ENCODE assay signal across 18 mouse cellular contexts in the genomic region with DNA sequence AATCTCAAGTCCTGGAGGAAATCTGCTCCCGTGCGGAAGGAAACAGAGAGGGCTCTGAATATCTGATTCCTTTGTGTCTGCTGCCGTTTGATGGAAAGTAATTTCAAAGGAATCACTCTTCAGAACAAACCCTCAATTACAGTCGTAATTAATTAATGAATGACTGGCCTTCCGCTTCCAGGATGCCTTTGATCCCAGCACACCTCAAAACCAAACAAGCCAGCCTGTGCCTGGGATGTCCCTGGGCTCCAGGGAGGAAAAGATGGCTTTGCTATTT. TPM values are rescaled to one million over a fixed set of nuclear protein-coding genes. Genes with fewer than 3 reads are reported as not detected.
A peak's percentile ranks its signal among the peaks of the same experiment; 100 is the strongest.
DNase-seq lines count a peak whose midpoint lies in the region; ATAC-seq and TF ChIP-seq lines count a peak whose summit lies in the region.
"Had no signal": no experiment of that assay in that cellular context is flagged by ENCODE, and none has a peak within 500 bp of the region (broad histone marks: within the 10 kb centered on the region; RNA-seq: fewer than 3 reads in every experiment).

No protein-coding gene starts in this region.

- no peak overlapping the region for H3K4me3 ChIP-seq in kidney, embryonic 14.5 days (ENCODE audit: low read length)
- no peak overlapping the region for H3K4me3 ChIP-seq in lung, postnatal 0 days (ENCODE audit: low read depth, low read length)
- H3K4me3 ChIP-seq in intestine, postnatal 0 days (ENCODE audit: low read depth, low read length): no peak overlapping the region
- no peak overlapping the region for H3K4me3 ChIP-seq in forebrain, embryonic 16.5 days (replicated peaks; ENCODE audit: low read length)
- H3K4me3 ChIP-seq: forebrain, embryonic 12.5 days; heart, embryonic 13.5 days; hindbrain, embryonic 13.5 days; limb, embryonic 13.5 days; liver, embryonic 13.5 days had no signal

- TF ChIP-seq CTCF in lung, postnatal 0 days (IDR thresholded peaks at IDR 0.05): no peak
- no peak for TF ChIP-seq CTCF in intestine, postnatal 0 days (IDR thresholded peaks at IDR 0.05; ENCODE audit: low read depth)

- no peaks in the 10 kb centered on the region for H3K4me1 ChIP-seq in kidney, embryonic 14.5 days (ENCODE audit: control insufficient read depth, insufficient read depth, low read length)
- H3K4me1 ChIP-seq in lung, postnatal 0 days (ENCODE audit: insufficient read depth, low read depth, low read length): no peaks in the 10 kb centered on the region; the same call in 1 of the 2 replicates
- 0 out of 2 replicates have a peak, but pooled peaks cover 16% of the 10 kb centered on the region for H3K4me1 ChIP-seq in intestine, postnatal 0 days (replicated peaks; ENCODE audit: control insufficient read depth, insufficient read depth, low read length)
- no peaks in the 10 kb centered on the region for H3K4me1 ChIP-seq in forebrain, embryonic 16.5 days (replicated peaks; ENCODE audit: control insufficient read depth, insufficient read depth, low read length)
- H3K4me1 ChIP-seq: limb, embryonic 13.5 days had no signal

- 19% methylated on average over 5 of the region's 5 CpGs for WGBS in kidney, embryonic 14.5 days
- 22% methylated on average over 5 of the region's 5 CpGs for WGBS in lung, postnatal 0 days
- WGBS in intestine, postnatal 0 days: 28% methylated on average over 5 of the region's 5 CpGs
- 36% methylated on average over 5 of the region's 5 CpGs for WGBS in forebrain, embryonic 16.5 days

- no peak overlapping the region for H3K27ac ChIP-seq in kidney, embryonic 14.5 days (ENCODE audit: low read depth, low read length)
- no peak overlapping the region for H3K27ac ChIP-seq in lung, postnatal 0 days (ENCODE audit: low read length)
- H3K27ac ChIP-seq in intestine, postnatal 0 days (ENCODE audit: low read depth, low read length): peak overlapping the region; percentile 30; the same call in 1 of the 2 replicates
- H3K27ac ChIP-seq in forebrain, embryonic 16.5 days (ENCODE audit: low read length): no peak overlapping the region
- H3K27ac ChIP-seq: forebrain, embryonic 12.5 days; heart, embryonic 13.5 days; hindbrain, embryonic 13.5 days; limb, embryonic 13.5 days; liver, embryonic 13.5 days had no signal

- no peaks in the 10 kb centered on the region for H3K36me3 ChIP-seq in kidney, embryonic 14.5 days (ENCODE audit: control insufficient read depth, insufficient read depth, low read length)
- H3K36me3 ChIP-seq in lung, postnatal 0 days (ENCODE audit: insufficient read depth, low read length): no peaks in the 10 kb centered on the region
- H3K36me3 ChIP-seq in intestine, postnatal 0 days (ENCODE audit: control insufficient read depth, insufficient read depth): no peaks in the 10 kb centered on the region
- H3K36me3 ChIP-seq in forebrain, embryonic 16.5 days (ENCODE audit: control insufficient read depth, insufficient read depth): no peaks in the 10 kb centered on the region
- H3K36me3 ChIP-seq: forebrain, embryonic 12.5 days; heart, embryonic 13.5 days; hindbrain, embryonic 13.5 days; limb, embryonic 13.5 days; liver, embryonic 13.5 days had no signal

- H3K9ac ChIP-seq in kidney, embryonic 14.5 days (ENCODE audit: low read depth, low read length): no peak overlapping the region
- no peak overlapping the region for H3K9ac ChIP-seq in lung, postnatal 0 days (replicated peaks; ENCODE audit: low read depth)
- no peak overlapping the region for H3K9ac ChIP-seq in intestine, postnatal 0 days (ENCODE audit: low read depth, low read length)
- no peak overlapping the region for H3K9ac ChIP-seq in forebrain, embryonic 16.5 days (replicated peaks; ENCODE audit: low read depth, low read length)
- H3K9ac ChIP-seq: forebrain, embryonic 12.5 days; heart, embryonic 13.5 days; hindbrain, embryonic 13.5 days; limb, embryonic 13.5 days; liver, embryonic 13.5 days had no signal

- TF ChIP-seq EP300 in lung, postnatal 0 days (IDR thresholded peaks at IDR 0.05): no peak

- H3K9me3 ChIP-seq in kidney, embryonic 14.5 days (ENCODE audit: control insufficient read depth, low read length): no peaks in the 10 kb centered on the region
- no peaks in the 10 kb centered on the region for H3K9me3 ChIP-seq in lung, postnatal 0 days (ENCODE audit: low read length)
- H3K9me3 ChIP-seq in intestine, postnatal 0 days (ENCODE audit: control insufficient read depth): no peaks in the 10 kb centered on the region
- H3K9me3 ChIP-seq in forebrain, embryonic 16.5 days (ENCODE audit: control insufficient read depth, low read length): no peaks in the 10 kb centered on the region
- H3K9me3 ChIP-seq: forebrain, embryonic 12.5 days; heart, embryonic 13.5 days; hindbrain, embryonic 13.5 days; limb, embryonic 13.5 days; liver, embryonic 13.5 days had no signal

- DNase-seq in kidney, adult 9 months: no peak
- peak; percentile 31 for DNase-seq in lung, postnatal 0 days (ENCODE audit: low spot score)
- no peak for DNase-seq in lung, postnatal 10 days
- DNase-seq in testis, postnatal 10 days (ENCODE audit: low spot score): no peak
- DNase-seq: cerebellum, adult 9-11 months; liver, embryonic 13.5 days; retina, postnatal 1 day; thymus, postnatal 36 days had no signal

- H3K27me3 ChIP-seq in kidney, embryonic 14.5 days (ENCODE audit: control insufficient read depth, insufficient read depth, low read length): no peaks in the 10 kb centered on the region
- no peaks in the 10 kb centered on the region for H3K27me3 ChIP-seq in lung, postnatal 0 days (replicated peaks; ENCODE audit: insufficient read depth, low read length)
- H3K27me3 ChIP-seq in intestine, postnatal 0 days (replicated peaks; ENCODE audit: control insufficient read depth, insufficient read depth, low read length): no peaks in the 10 kb centered on the region
- no peaks in the 10 kb centered on the region for H3K27me3 ChIP-seq in forebrain, embryonic 16.5 days (replicated peaks; ENCODE audit: control insufficient read depth, insufficient read depth, low read length)
- H3K27me3 ChIP-seq: forebrain, embryonic 12.5 days; heart, embryonic 13.5 days; hindbrain, embryonic 13.5 days; limb, embryonic 13.5 days; liver, embryonic 13.5 days had no signal

- no peak overlapping the region for H3K4me2 ChIP-seq in kidney, embryonic 14.5 days (replicated peaks; ENCODE audit: low read depth, low read length)
- H3K4me2 ChIP-seq in lung, postnatal 0 days (replicated peaks; ENCODE audit: low read depth, low read length): no peak overlapping the region
- H3K4me2 ChIP-seq in intestine, postnatal 0 days (replicated peaks; ENCODE audit: low read depth): peak overlapping the region; percentile 45; the same call in 1 of the 2 replicates
- no peak overlapping the region for H3K4me2 ChIP-seq in forebrain, embryonic 16.5 days (ENCODE audit: low read length)
- H3K4me2 ChIP-seq: forebrain, embryonic 12.5 days; heart, embryonic 13.5 days; hindbrain, embryonic 13.5 days; limb, embryonic 13.5 days; liver, embryonic 13.5 days had no signal

- peak; percentile 28; the same call in 1 of the 2 replicates for ATAC-seq in kidney, embryonic 14.5 days (ENCODE audit: low FRiP score, low TSS enrichment)
- ATAC-seq in lung, postnatal 0 days: no peak
- no peak for ATAC-seq in intestine, postnatal 0 days
- no peak for ATAC-seq in forebrain, embryonic 16.5 days

RNA-seq across cellular contexts. Expression of a gene that starts 0.6 kb away (rescaled TPM):
- polyA plus RNA-seq in kidney, embryonic 14.5 days (2014; fragmentation: Nextera tagmentation; extraction: Ambion mirVana): 24.7 and 33.3 TPM in 2 replicates
- 8.2 and 9.7 TPM in 2 replicates for polyA plus RNA-seq in lung, postnatal 0 days (2015; fragmentation: Nextera tagmentation; extraction: Ambion mirVana)
- polyA plus RNA-seq in intestine, postnatal 0 days (2015; fragmentation: Nextera tagmentation; extraction: Ambion mirVana): 8.0 and 9.9 TPM in 2 replicates
- polyA plus RNA-seq in forebrain, embryonic 16.5 days (2015; fragmentation: Nextera tagmentation; extraction: Ambion mirVana): 0.15 TPM in 1 of 2 replicates, not detected in the other
- polyA plus RNA-seq: frontal cortex, adult 2 months had no signal

RNA-seq across cellular contexts. Expression of a gene that starts 27.6 kb away (rescaled TPM):
- polyA plus RNA-seq in kidney, embryonic 14.5 days (2014; fragmentation: Nextera tagmentation; extraction: Ambion mirVana): 0.43 and 0.69 TPM in 2 replicates
- polyA plus RNA-seq in lung, postnatal 0 days (2015; fragmentation: Nextera tagmentation; extraction: Ambion mirVana): not detected in 2 replicates
- polyA plus RNA-seq in intestine, postnatal 0 days (2015; fragmentation: Nextera tagmentation; extraction: Ambion mirVana): not detected in 2 replicates
- not detected in 2 replicates for polyA plus RNA-seq in forebrain, embryonic 16.5 days (2015; fragmentation: Nextera tagmentation; extraction: Ambion mirVana)
- polyA plus RNA-seq: forebrain, embryonic 12.5 days; frontal cortex, adult 2 months; heart, embryonic 13.5 days; hindbrain, embryonic 13.5 days; intestine, embryonic 14.5 days; large intestine, adult 2 months; limb, embryonic 13.5 days; liver, embryonic 13.5 days had no signal

RNA-seq across cellular contexts. Expression of a gene that starts 49.4 kb away (rescaled TPM):
- polyA plus RNA-seq in kidney, embryonic 14.5 days (2014; fragmentation: Nextera tagmentation; extraction: Ambion mirVana): not detected in 2 replicates
- polyA plus RNA-seq in lung, postnatal 0 days (2015; fragmentation: Nextera tagmentation; extraction: Ambion mirVana): not detected in 2 replicates
- not detected in 2 replicates for polyA plus RNA-seq in intestine, postnatal 0 days (2015; fragmentation: Nextera tagmentation; extraction: Ambion mirVana)
- polyA plus RNA-seq in forebrain, embryonic 16.5 days (2015; fragmentation: Nextera tagmentation; extraction: Ambion mirVana): not detected in 2 replicates
- polyA plus RNA-seq: forebrain, embryonic 12.5 days; heart, embryonic 13.5 days; hindbrain, embryonic 13.5 days; intestine, embryonic 14.5 days; large intestine, adult 2 months; limb, embryonic 13.5 days; liver, embryonic 13.5 days had no signal

RNA-seq across cellular contexts. Expression of a gene that starts 55.6 kb away (rescaled TPM):
- 0.22 and 0.36 TPM in 2 replicates for polyA plus RNA-seq in kidney, embryonic 14.5 days (2014; fragmentation: Nextera tagmentation; extraction: Ambion mirVana)
- 0.27 and 0.31 TPM in 2 replicates for polyA plus RNA-seq in lung, postnatal 0 days (2015; fragmentation: Nextera tagmentation; extraction: Ambion mirVana)
- polyA plus RNA-seq in intestine, postnatal 0 days (2015; fragmentation: Nextera tagmentation; extraction: Ambion mirVana): 166 and 189 TPM in 2 replicates
- polyA plus RNA-seq in forebrain, embryonic 16.5 days (2015; fragmentation: Nextera tagmentation; extraction: Ambion mirVana): not detected in 2 replicates

RNA-seq across cellular contexts. Expression of a gene that starts 57.2 kb away (rescaled TPM):
- not detected in 2 replicates for polyA plus RNA-seq in kidney, embryonic 14.5 days (2014; fragmentation: Nextera tagmentation; extraction: Ambion mirVana)
- polyA plus RNA-seq in lung, postnatal 0 days (2015; fragmentation: Nextera tagmentation; extraction: Ambion mirVana): not detected in 2 replicates
- not detected in 2 replicates for polyA plus RNA-seq in intestine, postnatal 0 days (2015; fragmentation: Nextera tagmentation; extraction: Ambion mirVana)
- polyA plus RNA-seq in forebrain, embryonic 16.5 days (2015; fragmentation: Nextera tagmentation; extraction: Ambion mirVana): not detected in 2 replicates
- polyA plus RNA-seq: forebrain, embryonic 12.5 days; frontal cortex, adult 2 months; heart, embryonic 13.5 days; hindbrain, embryonic 13.5 days; intestine, embryonic 14.5 days; large intestine, adult 2 months; limb, embryonic 13.5 days; liver, embryonic 13.5 days had no signal
